Mouse (Mus musculus) monocyte, adult 5-6 weeks (primary cell): Measurements from ENCODE around the gene Steap2. TPM values are rescaled to one million over a fixed set of nuclear protein-coding genes. Genes with fewer than 3 reads are reported as not detected.

Experiments used
- ATAC-seq: fragments of 153-309, 156-312 bp; replicated peaks from 2 replicates; pipeline ENCODE4 v1.8.0; 2017; ENCODE audit warnings: mild to moderate bottlenecking; ENCODE audit not compliant: low TSS enrichment, insufficient number of reproducible peaks, severe bottlenecking, poor library complexity, low FRiP score
- total RNA-seq: library from RNA; stranded (forward); fragments of 200-1000, 200-491, 200-594 nt; gene quantifications from 3 replicates; pipeline ENCODE4 v1.2.3, GENCODE M21; 2017

Steap2 gene
- total RNA-seq, 1 experiment from 2014 or later, result not detected

DNA sequence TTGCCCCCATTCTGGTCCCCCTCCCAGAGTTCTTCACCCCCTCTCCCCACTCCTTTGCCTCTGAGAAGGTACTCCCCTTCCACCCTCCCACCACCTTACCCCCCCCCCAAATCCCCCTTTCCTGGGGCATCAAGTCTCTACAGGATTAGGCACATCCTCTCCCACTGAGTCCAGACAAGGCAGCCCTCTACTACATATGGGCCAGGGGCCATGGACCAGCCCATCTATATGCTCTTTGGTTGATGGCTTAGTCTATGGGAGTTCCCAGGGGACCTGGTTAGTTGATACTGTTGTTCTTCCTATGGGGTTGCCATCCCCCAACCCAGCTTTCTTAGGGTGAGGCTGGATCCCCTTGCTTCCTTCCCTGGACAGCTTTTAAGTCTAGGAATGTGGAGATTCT lies 14.9 kb downstream of the Steap2 start:
- no peak for ATAC-seq

DNA sequence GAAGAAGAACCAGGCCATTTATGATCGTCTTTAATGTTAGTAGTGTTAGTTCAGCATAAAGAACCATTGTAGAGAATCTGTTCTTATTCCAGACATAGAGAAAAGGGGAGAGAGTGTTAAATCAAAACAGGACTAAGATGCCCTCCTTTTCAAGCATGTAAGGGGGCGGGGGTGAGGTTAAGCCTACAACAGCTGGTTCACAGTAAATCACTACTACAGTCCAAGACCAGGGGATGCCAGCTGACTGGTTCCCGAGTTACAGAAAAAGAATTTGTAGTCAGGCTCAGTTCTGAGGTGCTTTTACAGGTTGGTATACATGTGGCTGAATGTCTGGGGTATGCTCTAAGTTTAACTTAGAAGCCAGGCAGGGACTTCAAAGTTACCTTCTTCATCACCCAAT lies 18.3 kb downstream of the Steap2 start:
- no peak for ATAC-seq

DNA sequence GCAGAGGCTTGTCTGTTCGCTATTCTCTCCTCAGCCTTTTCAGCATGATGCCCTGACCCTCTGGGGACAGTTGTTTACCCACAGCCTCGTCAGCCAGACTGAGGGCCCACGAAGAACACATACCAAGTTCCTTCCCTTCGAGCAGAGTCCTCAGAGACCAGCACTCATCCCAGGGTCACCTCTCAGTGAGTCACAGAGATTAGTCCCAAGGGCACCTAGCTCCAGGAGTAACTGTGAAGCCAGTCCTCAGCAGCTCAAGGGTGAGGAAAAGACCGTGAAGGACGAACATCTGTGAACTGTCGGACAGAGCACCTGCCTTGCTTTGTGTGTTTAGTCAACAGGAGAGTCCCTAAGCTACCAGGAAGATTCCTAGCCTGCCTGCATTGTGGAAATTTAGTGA lies 25.5 kb downstream of the Steap2 start:
- ATAC-seq, result no peak

DNA sequence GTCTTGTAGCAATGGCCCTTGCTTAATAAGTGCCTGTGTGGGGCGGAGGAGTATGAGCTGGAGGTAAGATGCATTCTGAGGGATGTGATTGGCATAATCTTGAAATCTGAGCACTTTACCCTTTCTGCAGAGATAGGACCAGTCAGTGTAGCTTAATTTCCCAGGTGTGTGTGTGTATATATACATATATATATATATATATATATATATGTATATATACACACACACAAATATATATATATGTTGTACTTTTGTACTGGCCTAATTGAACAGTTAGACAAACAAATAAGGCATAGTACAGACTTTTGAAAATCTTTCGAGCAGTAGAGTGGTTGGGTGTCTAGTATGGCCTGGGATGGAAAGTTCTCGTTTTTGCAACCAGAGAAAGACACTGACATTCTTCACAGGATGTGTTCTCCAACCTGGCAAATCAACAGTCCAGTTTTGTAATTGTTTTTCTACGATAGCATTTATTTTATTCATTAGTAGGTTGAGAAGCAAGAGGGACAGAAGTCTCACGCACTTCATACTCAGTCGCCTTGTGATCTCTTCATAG lies 29.9 kb downstream of the Steap2 start:
- no peak for ATAC-seq

DNA sequence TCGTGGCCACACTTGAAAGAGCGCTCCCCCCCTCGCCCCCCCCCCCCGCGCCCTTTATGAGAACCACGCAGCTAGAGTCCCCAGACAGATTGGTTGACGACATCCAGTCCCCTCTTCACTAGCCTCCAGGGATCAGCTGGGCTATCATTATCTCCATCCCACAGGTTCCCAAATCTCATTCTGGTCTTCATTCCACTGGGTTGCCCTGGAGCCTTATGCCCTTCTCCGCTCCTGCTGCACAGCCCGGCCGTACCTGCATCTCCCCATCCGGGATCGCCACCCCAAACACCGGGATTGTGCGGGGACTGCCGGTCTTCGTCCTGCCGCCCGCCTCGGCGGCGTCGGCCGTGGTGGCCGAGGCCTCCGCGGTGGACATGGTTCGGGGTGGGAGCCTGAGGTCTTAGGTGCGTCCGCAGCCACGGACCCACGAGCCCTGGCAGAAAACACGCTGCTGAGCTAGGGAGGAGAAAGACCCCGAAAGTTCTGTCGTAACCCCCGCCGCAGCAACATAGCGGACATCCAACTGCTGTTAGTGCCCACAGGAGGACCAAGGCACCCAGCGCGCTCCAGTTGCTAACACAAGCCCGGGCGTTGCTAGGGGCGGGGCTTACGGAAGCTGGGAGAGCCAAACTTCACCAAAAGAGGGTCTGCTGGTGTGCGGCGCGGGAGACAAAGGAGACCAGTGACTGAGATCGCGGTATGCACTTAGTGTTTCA lies 30.6 kb downstream of the Steap2 start, which contains the start of gene Cfap69:
Gene Cfap69 (minus strand): TSS at position 585 of the 716 bp plus-strand sequence.
- ATAC-seq, result no peak

DNA sequence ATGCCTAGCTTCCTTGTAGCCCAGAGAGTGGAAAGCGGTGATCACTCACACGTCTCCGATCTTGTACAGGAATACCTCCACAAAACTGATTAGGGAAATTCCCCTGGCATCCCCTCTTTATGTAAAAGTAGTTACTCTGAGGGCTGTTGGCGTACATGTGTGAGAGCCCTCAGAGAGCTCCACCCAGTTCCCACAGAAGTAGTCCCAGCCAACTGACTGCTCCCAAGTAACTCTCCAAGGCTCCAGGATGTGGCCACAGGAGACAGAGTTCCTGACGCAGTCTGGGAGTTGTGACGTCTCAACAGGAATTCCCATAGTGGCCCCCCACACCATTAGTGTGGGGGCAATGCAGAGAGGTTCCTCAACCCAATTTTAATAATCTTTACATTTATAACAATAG lies 31.3 kb downstream of the Steap2 start:
- no peak for ATAC-seq

DNA sequence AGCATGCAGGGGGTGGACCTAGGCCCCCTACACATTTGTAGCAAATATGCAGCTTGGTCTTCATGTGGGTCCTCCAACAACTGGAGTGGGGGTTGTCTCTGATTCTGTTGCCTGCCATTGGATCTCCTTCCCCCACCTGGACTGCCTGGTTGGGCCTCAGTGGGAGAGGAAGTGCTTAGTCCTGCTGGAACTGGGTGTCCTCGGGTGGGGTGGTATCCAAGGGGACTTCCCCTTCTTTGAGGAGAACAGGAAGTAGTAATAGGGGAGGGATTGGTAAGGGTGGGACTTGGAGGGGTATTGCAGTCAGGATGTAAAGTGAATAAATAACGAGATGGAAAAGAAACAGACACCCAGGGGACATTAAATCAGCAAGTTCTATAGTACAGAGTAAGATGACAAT lies 35.7 kb downstream of the Steap2 start:
- ATAC-seq, result no peak

DNA sequence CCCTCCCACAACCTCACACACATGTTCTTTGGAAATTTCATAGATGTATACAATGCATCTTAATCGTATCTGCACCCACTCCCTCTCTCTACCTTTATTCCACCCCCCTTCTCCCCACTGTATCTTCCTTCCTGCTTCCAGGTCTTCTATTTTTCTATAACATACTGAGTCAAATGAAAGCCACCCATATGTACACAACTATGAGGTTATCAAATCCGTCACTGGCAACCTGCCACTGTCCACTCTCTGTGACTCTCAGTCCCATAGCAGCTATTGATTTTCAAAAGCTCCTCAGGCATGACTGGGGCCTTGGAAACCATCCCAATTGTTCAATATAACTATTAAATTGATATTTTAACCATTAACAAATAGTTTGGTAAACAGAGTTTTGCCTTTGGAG lies 36.4 kb downstream of the Steap2 start:
- no peak for ATAC-seq

DNA sequence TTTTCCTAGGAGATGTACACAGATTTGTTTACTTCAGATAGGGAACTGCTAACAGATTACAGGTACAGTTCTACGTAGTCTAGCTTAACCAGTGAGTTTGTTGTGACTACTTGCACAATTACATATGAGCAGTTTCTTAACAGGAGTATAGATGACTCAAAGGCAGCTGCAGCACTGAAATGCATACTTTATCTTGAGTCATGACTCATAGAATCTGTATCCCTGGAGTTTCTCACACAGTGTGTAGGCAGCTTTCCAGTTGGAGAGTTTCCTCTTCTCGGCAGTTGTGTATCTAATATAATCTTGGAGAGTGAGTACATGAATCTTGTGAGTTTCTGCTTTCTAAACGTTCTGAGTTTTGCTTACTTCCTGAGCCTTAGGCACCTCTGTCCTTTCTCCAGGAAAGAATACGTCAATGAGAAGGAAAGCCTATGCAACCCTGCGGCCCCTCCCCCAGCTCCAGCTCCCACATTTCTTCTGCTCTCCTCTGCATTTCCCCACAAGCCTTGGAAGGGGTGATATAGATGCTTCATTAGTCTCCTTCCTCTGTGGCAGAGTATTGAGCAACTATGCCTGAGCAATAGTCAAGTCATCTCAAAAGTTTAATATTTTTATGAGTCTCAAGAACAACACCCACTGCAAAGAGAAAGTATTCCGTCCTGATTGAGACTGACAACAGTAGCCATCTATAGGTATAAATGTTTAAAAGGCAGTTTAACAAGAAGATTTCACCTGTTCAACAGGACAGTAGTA lies 45.4 kb downstream of the Steap2 start:
- no peak for ATAC-seq

DNA sequence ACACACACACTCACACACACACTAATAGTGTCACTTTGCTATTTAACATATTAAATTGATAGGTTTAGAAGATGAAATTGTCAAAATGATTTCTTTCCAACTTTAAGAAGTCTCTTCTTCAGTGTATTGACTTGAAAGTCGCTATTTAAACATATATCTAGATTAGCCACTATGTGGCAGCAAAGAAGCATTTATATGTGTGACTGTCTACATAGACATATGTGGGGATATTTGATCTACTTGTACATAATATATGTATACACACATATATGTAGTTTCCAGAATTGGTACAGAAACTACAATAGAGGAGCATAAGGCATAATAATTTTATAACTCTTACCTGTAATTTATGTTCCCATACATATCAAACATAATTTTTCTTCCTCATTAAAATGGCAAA lies 48.2 kb downstream of the Steap2 start:
- ATAC-seq, result no peak

DNA sequence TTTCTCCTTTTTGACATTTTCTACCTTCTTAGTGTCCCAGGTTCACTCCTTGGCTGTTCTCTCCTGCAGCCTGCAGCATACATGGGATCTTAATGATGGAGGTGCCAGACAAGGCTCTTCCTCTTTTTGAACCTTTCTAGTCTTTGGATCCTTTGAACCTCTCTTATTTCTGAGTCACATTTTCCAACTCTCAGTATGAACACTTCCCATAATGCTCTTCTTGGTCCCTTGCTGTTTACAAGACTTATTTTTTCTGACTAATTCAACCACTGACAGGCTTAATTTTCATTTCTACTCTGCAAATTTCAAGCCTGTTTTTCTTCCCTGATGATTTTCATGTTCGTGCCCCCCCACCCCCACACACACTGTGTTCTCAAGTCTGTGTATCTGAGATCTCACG lies 55.9 kb downstream of the Steap2 start:
- ATAC-seq, result no peak

DNA sequence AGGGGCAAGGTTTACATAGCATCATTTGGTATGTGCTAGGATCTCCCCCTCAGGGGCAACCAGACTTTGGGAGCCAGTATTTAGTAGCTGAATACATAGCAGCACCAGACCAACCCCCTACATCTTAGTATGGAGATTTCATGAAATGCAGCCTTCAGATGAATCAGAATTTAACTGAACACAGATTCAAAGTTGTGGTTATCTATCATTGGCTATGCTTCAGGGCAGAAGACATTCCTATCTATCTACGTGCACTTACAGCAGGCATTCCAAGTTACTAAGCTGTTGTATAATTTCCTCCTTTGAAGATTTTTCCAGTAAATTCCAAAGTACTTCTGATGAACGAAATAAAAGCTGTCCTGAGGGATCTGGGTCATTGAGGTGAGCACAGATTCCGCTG lies 68.9 kb downstream of the Steap2 start:
- no peak for ATAC-seq

DNA sequence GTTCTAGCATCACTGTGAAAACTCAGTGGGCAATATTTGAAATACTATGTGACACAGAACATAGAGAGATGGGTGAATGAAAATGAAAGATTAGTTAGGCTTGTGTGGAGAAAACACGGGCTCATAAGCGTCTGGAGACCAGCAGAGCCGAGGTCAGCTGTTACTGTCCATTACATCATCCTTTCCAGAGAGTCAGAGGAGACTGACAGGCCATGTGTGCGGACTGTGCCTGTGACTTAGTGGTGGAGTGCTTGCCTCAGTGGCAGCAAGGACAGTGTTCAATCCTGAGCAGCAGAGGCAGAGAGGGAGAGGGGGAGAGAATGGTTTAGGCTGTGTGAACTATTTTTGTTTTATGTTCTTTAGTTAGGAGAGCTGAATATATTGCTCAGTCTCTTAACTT lies 76.0 kb downstream of the Steap2 start:
- no peak for ATAC-seq

Other genes starting within 250 kb of the Steap2 start
- gene 1700015F17Rik, start 215.4 kb downstream of the Steap2 start, total RNA-seq, result not detected in 3 replicates
- 1.6 to 2.1 TPM (median 2.0 TPM) in 3 replicates for gene Cldn12, start 179.6 kb downstream of the Steap2 start, total RNA-seq
- 9.5 to 19.4 TPM (median 17.9 TPM) in 3 replicates for gene Gtpbp10, start 135.0 kb downstream of the Steap2 start, total RNA-seq
- not detected in 3 replicates for gene Gm8773, start 120.8 kb downstream of the Steap2 start, total RNA-seq
- gene Cfap69, start 30.3 kb downstream of the Steap2 start, total RNA-seq, result 3.4 to 3.6 TPM in 2 of 3 replicates, not detected in the other
- not detected in 3 replicates for gene Steap1, start 54.7 kb upstream of the Steap2 start, total RNA-seq